Mouse (Mus musculus) frontal cortex, postnatal 25 days (tissue): ENCODE measurements around the gene Ptbp3.
"Not testable (repeated sequence)": the region's sequence is repeated elsewhere in the genome, so short reads cannot be mapped to it uniquely, and the experiment has no call there.

Source experiments
- DNase-seq, 2 experiments: peaks; one replicate each; pipeline ENCODE4 v3.0.0; 2022; ENCODE audit warnings: low spot score in 2 of 2

Ptbp3 gene

GRCm38 (mm10) chr4:59549175-59549976 lies at the start of gene Ptbp3:
Gene Ptbp3 (minus strand): TSS chr4:59549364.
- peak; percentile 55 to 67 for DNase-seq

- DNase-seq, result no peak
These were observed 47.4 kb upstream of the Ptbp3 start for GRCm38 (mm10) chr4:59596556-59596955.

GRCm38 (mm10) chr4:59594614-59595013 lies 45.5 kb upstream of the Ptbp3 start:
- DNase-seq, result no peak

GRCm38 (mm10) chr4:59587872-59588226 lies 38.7 kb upstream of the Ptbp3 start:
- DNase-seq, result no peak

- no peak for DNase-seq
These were observed 38.2 kb upstream of the Ptbp3 start for GRCm38 (mm10) chr4:59587215-59587871.

- DNase-seq, result no peak
These were observed 35.9 kb upstream of the Ptbp3 start for GRCm38 (mm10) chr4:59585097-59585496.

GRCm38 (mm10) chr4:59582186-59582585 lies 33.0 kb upstream of the Ptbp3 start:
- DNase-seq, result no peak

- peak; percentile 97 to 99 for DNase-seq
These were observed 32.4 kb upstream of the Ptbp3 start, which contains the start of gene Hsdl2 for GRCm38 (mm10) chr4:59581314-59582185. Gene Hsdl2 (plus strand): TSS chr4:59581563.

GRCm38 (mm10) chr4:59580495-59581281 lies 31.5 kb upstream of the Ptbp3 start:
- no peak for DNase-seq

GRCm38 (mm10) chr4:59575184-59575958 lies 26.2 kb upstream of the Ptbp3 start:
- DNase-seq, result no peak

- DNase-seq, result no peak
These were observed 23.5 kb upstream of the Ptbp3 start for GRCm38 (mm10) chr4:59572521-59573118.

GRCm38 (mm10) chr4:59570519-59570918 lies 21.4 kb upstream of the Ptbp3 start:
- not testable (repeated sequence) for DNase-seq

- DNase-seq, result peak; percentile 51 to 69
These were observed 20.4 kb upstream of the Ptbp3 start for GRCm38 (mm10) chr4:59569538-59569937.

- DNase-seq, result no peak
These were observed 18.6 kb upstream of the Ptbp3 start for GRCm38 (mm10) chr4:59567576-59568260.

GRCm38 (mm10) chr4:59565571-59566188 lies 16.5 kb upstream of the Ptbp3 start:
- no peak for DNase-seq

GRCm38 (mm10) chr4:59564128-59564527 lies 15.0 kb upstream of the Ptbp3 start:
- DNase-seq, result no peak

GRCm38 (mm10) chr4:59560141-59560540 lies 11.0 kb upstream of the Ptbp3 start:
- DNase-seq, result no peak

GRCm38 (mm10) chr4:59558096-59558720 lies 9.0 kb upstream of the Ptbp3 start:
- DNase-seq, result no peak

GRCm38 (mm10) chr4:59557343-59557742 lies 8.2 kb upstream of the Ptbp3 start:
- DNase-seq, result not testable (repeated sequence)
